Mouse (Mus musculus) ES-E14 (cell line): ENCODE data around the gene Cnp. TPM values are rescaled to one million over a fixed set of nuclear protein-coding genes. Genes with fewer than 3 reads are reported as not detected.
A peak's percentile ranks its signal among the peaks of the same experiment; 100 is the strongest.

Source experiments
- DNase-seq: peaks from one replicate; pipeline ENCODE4 v3.0.0-alpha.2; 2013; ENCODE audit warnings: low read depth, low spot score
- H3K27ac ChIP-seq: 2 replicates; pipeline ENCODE4 v1.5.1; 2012; ENCODE audit warnings: low read depth, mild to moderate bottlenecking, low read length, moderate library complexity, mixed read lengths; ENCODE audit not compliant: poor library complexity, insufficient read depth, severe bottlenecking
- H3K36me3 ChIP-seq: 2 replicates; pipeline ENCODE4 v1.6.1; 2012; ENCODE audit warnings: mild to moderate bottlenecking, low read length, moderate library complexity, mixed read lengths; ENCODE audit not compliant: control insufficient read depth, poor library complexity, insufficient read depth, severe bottlenecking
- H3K4me1 ChIP-seq, 2 experiments: fragments of 150-350 bp in 1 of 2; sonication (generic) in 1 of 2; 2 replicates each; pipeline ENCODE4 v1.6.1; 2012; ENCODE audit warnings: low read length in 2 of 2, mild to moderate bottlenecking in 1 of 2, mixed read lengths in 1 of 2; ENCODE audit not compliant: control insufficient read depth in 2 of 2, insufficient read depth in 2 of 2, poor library complexity in 1 of 2
- H3K4me3 ChIP-seq, 2 experiments: fragments of 150-350 bp in 1 of 2; sonication (generic) in 1 of 2; 2 replicates each; pipeline ENCODE4 v1.5.1; 2012; ENCODE audit warnings: low read length in 2 of 2, low read depth in 1 of 2, mild to moderate bottlenecking in 1 of 2, mixed read lengths in 1 of 2; ENCODE audit not compliant: insufficient read depth in 1 of 2, poor library complexity in 1 of 2, severe bottlenecking in 1 of 2
- H3K9ac ChIP-seq: 2 replicates; pipeline ENCODE4 v1.6.1; 2012; ENCODE audit warnings: low read depth, mild to moderate bottlenecking, low read length, mixed read lengths; ENCODE audit not compliant: poor library complexity, insufficient read depth, severe bottlenecking
- H3K9me3 ChIP-seq: fragments of 150-350 bp; sonication (generic); 2 replicates; pipeline ENCODE4 v1.6.1; 2012; ENCODE audit warnings: low read depth, mild to moderate bottlenecking, low read length; ENCODE audit not compliant: control insufficient read depth, insufficient read depth
- CHD2 ChIP-seq: IDR thresholded peaks from 2 replicates; pipeline ENCODE4 v1.6.1; 2014; ENCODE audit warnings: mild to moderate bottlenecking, low read depth, low read length, inconsistent platforms
- HCFC1 ChIP-seq: IDR thresholded peaks from 2 replicates; pipeline ENCODE4 v1.6.1; 2012; ENCODE audit warnings: low read length, inconsistent platforms, borderline replicate concordance; ENCODE audit not compliant: insufficient read depth
- MAFK ChIP-seq: IDR thresholded peaks from 2 replicates; pipeline ENCODE4 v1.6.1; 2014; ENCODE audit warnings: mild to moderate bottlenecking, low read depth, low read length, inconsistent platforms; ENCODE audit not compliant: insufficient read depth
- ZC3H11A ChIP-seq: IDR thresholded peaks from 2 replicates; pipeline ENCODE4 v1.6.1; 2012; ENCODE audit warnings: low read depth, mild to moderate bottlenecking, inconsistent platforms, low read length, borderline replicate concordance
- ZNF384 ChIP-seq: IDR thresholded peaks from 2 replicates; pipeline ENCODE4 v1.6.1; 2012; ENCODE audit warnings: low read depth, low read length, inconsistent platforms
- in situ Hi-C, 2 experiments: fragments of 600-800 bp; cut with MboI; formaldehyde crosslinking; loops; one replicate each; pipeline ENCODE4 v1.15.1; 2025; ENCODE audit warnings: low sequenced_read_pairs in 2 of 2, inconsistent platforms in 1 of 2; ENCODE audit not compliant: unreplicated experiment in 2 of 2
- total RNA-seq: library from RNA; depleted of rRNA; stranded (reverse); fragments of 300-350 nt; gene quantifications from 2 replicates; pipeline ENCODE4 v1.2.3, GENCODE M21; 2012

Cnp gene
- total RNA-seq, 1 experiment, result 11.9 TPM

- H3K9me3 ChIP-seq, result no peaks in the 10 kb centered on the region
- H3K36me3 ChIP-seq, result peaks cover 6% of the 10 kb centered on the region; the same call in 1 of the 2 replicates
- in situ Hi-C loops, result no loop called here
- TF ChIP-seq CHD2 (no peak), HCFC1 (no peak), ZC3H11A (no peak), ZNF384 (no peak), MAFK (no peak)
- peak within 1 kb of the TSS; percentile 98 for H3K9ac ChIP-seq
- peaks cover 3 to 8% of the 10 kb centered on the region in 2 experiments; a peak in 3 of 4 replicates for H3K4me1 ChIP-seq
- H3K4me3 ChIP-seq, result peak within 1 kb of the TSS; percentile 86 to 96
- DNase-seq, result no peak
- peak within 1 kb of the TSS; percentile 97 for H3K27ac ChIP-seq
Measured at GRCm38 (mm10) chr11:100619982-100620381, 45.3 kb downstream of the Cnp start, which contains the start of gene Dnajc7. TSS of gene Dnajc7 (minus strand) at chr11:100620168.

GRCm38 (mm10) chr11:100622714-100623113 lies 48.0 kb downstream of the Cnp start:
- Histone ChIP-seq H3K9me3 (no peaks in the 10 kb centered on the region), H3K36me3 (peaks cover 19% of the 10 kb centered on the region), H3K4me1 (peaks cover under 1 to 8% of the 10 kb centered on the region in 2 experiments; a peak in 2 of 4 replicates), H3K9ac (peak overlapping the region; percentile 93), H3K4me3 (peak overlapping the region; percentile 84 to 88), H3K27ac (peak overlapping the region; percentile 32; the same call in 1 of the 2 replicates)
- in situ Hi-C loops, result no loop called here
- TF ChIP-seq CHD2 (no peak), HCFC1 (peak; percentile 78; the same call in 1 of the 2 replicates)
- peak; percentile 85 for DNase-seq

- DNase-seq, result no peak
- Histone ChIP-seq H3K36me3 (peaks cover 19% of the 10 kb centered on the region), H3K4me3 (peak overlapping the region in 1 of 2 experiments; percentile 88; a peak in 2 of 4 replicates), H3K27ac (no peak overlapping the region), H3K4me1 (peaks cover 0 to 8% of the 10 kb centered on the region in 2 experiments; a peak in 2 of 4 replicates), H3K9ac (no peak overlapping the region), H3K9me3 (no peaks in the 10 kb centered on the region)
- TF ChIP-seq ZC3H11A (no peak), ZNF384 (no peak), MAFK (no peak), CHD2 (no peak), HCFC1 (no peak)
- in situ Hi-C loops, result no loop called here
Measured at GRCm38 (mm10) chr11:100623867-100624266, 49.2 kb downstream of the Cnp start.

GRCm38 (mm10) chr11:100625754-100626700 lies 51.3 kb downstream of the Cnp start:
- in situ Hi-C loops, result no loop called here
- no peak for DNase-seq
- Histone ChIP-seq H3K27ac (no peak overlapping the region), H3K9me3 (no peaks in the 10 kb centered on the region), H3K4me3 (no peak overlapping the region), H3K4me1 (peaks cover 0 to 8% of the 10 kb centered on the region in 2 experiments; a peak in 2 of 4 replicates), H3K36me3 (peaks cover 19% of the 10 kb centered on the region), H3K9ac (no peak overlapping the region)
- TF ChIP-seq ZC3H11A, result no peak
- no peak for TF ChIP-seq CHD2
- TF ChIP-seq MAFK, result no peak
- TF ChIP-seq ZNF384, result no peak
- TF ChIP-seq HCFC1, result no peak
